Mouse (Mus musculus) hindbrain, postnatal 0 days (tissue): Measurements from ENCODE around the gene Hdac10. TPM values are rescaled to one million over a fixed set of nuclear protein-coding genes. Genes with fewer than 3 reads are reported as not detected.

Source experiments
- ATAC-seq: fragments of 200-750 bp; cut with Nextera tagmentation; 2 replicates; pipeline ENCODE4 v1.8.0; 2017; ENCODE audit warnings: mild to moderate bottlenecking, moderate TSS enrichment, moderate library complexity
- DNase-seq: peaks from one replicate; pipeline ENCODE4 v3.0.0-alpha.2; 2015; ENCODE audit warnings: low spot score
- H3K27ac ChIP-seq: fragments of 300-500 bp; sonication (generic); 2 replicates; pipeline ENCODE4 v1.5.1; 2014; ENCODE audit warnings: mild to moderate bottlenecking
- H3K27me3 ChIP-seq: fragments of 300-500 bp; sonication (generic); 2 replicates; pipeline ENCODE4 v1.6.1; 2014; ENCODE audit warnings: low read length, mixed read lengths; ENCODE audit not compliant: insufficient read depth
- H3K36me3 ChIP-seq: fragments of 300-500 bp; sonication (generic); 2 replicates; pipeline ENCODE4 v1.6.1; 2014; ENCODE audit warnings: low read length, mixed read lengths; ENCODE audit not compliant: insufficient read depth
- H3K4me1 ChIP-seq: fragments of 300-500 bp; sonication (generic); 2 replicates; pipeline ENCODE4 v1.6.1; 2014; ENCODE audit warnings: antibody characterized with exemption, low read length, mixed read lengths; ENCODE audit not compliant: insufficient read depth
- H3K4me2 ChIP-seq: fragments of 300-500 bp; sonication (generic); 2 replicates; pipeline ENCODE4 v1.6.1; 2014; ENCODE audit warnings: low read depth, mild to moderate bottlenecking, low read length, moderate library complexity, mixed read lengths
- H3K4me3 ChIP-seq: fragments of 300-500 bp; sonication (generic); 2 replicates; pipeline ENCODE4 v1.5.1; 2014; ENCODE audit warnings: low read length
- H3K9ac ChIP-seq: fragments of 300-500 bp; sonication (generic); replicated peaks from 2 replicates; pipeline ENCODE4 v1.6.1; 2014; ENCODE audit warnings: mild to moderate bottlenecking, low read length, moderate library complexity, mixed read lengths
- H3K9me3 ChIP-seq: fragments of 300-500 bp; sonication (generic); 2 replicates; pipeline ENCODE4 v1.6.1; 2016; ENCODE audit warnings: low read length, mixed read lengths
- CTCF ChIP-seq: IDR thresholded peaks from 2 replicates; pipeline ENCODE4 v1.5.1; 2016; ENCODE audit warnings: antibody characterized with exemption, control low read depth, low read depth
- WGBS: fragments of 180-500 bp; shearing (Covaris S2); extraction: QIAGEN DNeasy Blood & Tissue Kit; methylation state at CpG from one replicate; pipeline ENCODE4 v1.1.7; 2014; 5-methylcytosine and 5-hydroxymethylcytosine counted together
- polyA plus RNA-seq: library from polyadenylated mRNA; unstranded; fragments of >200 nt; fragmentation: Nextera tagmentation; extraction: Ambion mirVana; gene quantifications from 2 replicates; pipeline ENCODE4 v1.2.1, GENCODE M21; 2015
- total RNA-seq: library from RNA; depleted of rRNA; stranded (reverse); fragments of >200 nt; gene quantifications from 2 replicates; pipeline ENCODE4 v1.2.3, GENCODE M21; 2014

Gene Hdac10
- total and polyA plus RNA-seq, 2 experiments from 2014 or later, result 19.8 to 27.1 TPM

GRCm38 (mm10) chr15:89092181-89092580 is 36.3 kb downstream of the Hdac10 start:
- Histone ChIP-seq H3K9me3 (no peaks in the 10 kb centered on the region), H3K4me2 (no peak overlapping the region), H3K27ac (no peak overlapping the region), H3K36me3 (peaks cover 45% of the 10 kb centered on the region), H3K27me3 (no peaks in the 10 kb centered on the region), H3K4me3 (no peak overlapping the region), H3K9ac (no peak overlapping the region), H3K4me1 (peaks cover 8% of the 10 kb centered on the region; the same call in 1 of the 2 replicates)
- DNase-seq (no peak), ATAC-seq (no peak)
- TF ChIP-seq CTCF, result no peak
- 69% methylated on average over 5 of the region's 5 CpGs for WGBS

GRCm38 (mm10) chr15:89090662-89091061 is 37.8 kb downstream of the Hdac10 start:
- H3K9me3 ChIP-seq, result no peaks in the 10 kb centered on the region
- H3K27me3 ChIP-seq, result no peaks in the 10 kb centered on the region
- H3K9ac ChIP-seq, result no peak overlapping the region
- no peak overlapping the region for H3K27ac ChIP-seq
- no peak overlapping the region for H3K4me3 ChIP-seq
- TF ChIP-seq CTCF, result no peak
- DNase-seq (no peak), ATAC-seq (no peak)
- peaks cover 8% of the 10 kb centered on the region; the same call in 1 of the 2 replicates for H3K4me1 ChIP-seq
- H3K36me3 ChIP-seq, result peaks cover 36% of the 10 kb centered on the region
- no peak overlapping the region for H3K4me2 ChIP-seq
- 86% methylated on average over 4 of the region's 4 CpGs for WGBS

GRCm38 (mm10) chr15:89089248-89090051 is 39.0 kb downstream of the Hdac10 start:
- ATAC-seq, result peak; percentile 57
- Histone ChIP-seq H3K4me1 (peaks cover 8% of the 10 kb centered on the region; the same call in 1 of the 2 replicates), H3K27me3 (no peaks in the 10 kb centered on the region), H3K4me2 (peak overlapping the region; percentile 99), H3K36me3 (peaks cover 34% of the 10 kb centered on the region), H3K9me3 (no peaks in the 10 kb centered on the region), H3K9ac (peak overlapping the region; percentile 96), H3K27ac (peak overlapping the region; percentile 89), H3K4me3 (peak overlapping the region; percentile 95)
- TF ChIP-seq CTCF, result no peak
- WGBS, result 4% methylated on average over 63 of the region's 68 CpGs
- DNase-seq, result no peak

GRCm38 (mm10) chr15:89088607-89089247 is 39.8 kb downstream of the Hdac10 start, which contains the start of gene Selenoo:
Selenoo (plus strand) TSS chr15:89089084.
- H3K27me3 ChIP-seq, result no peaks in the 10 kb centered on the region
- H3K4me1 ChIP-seq, result peaks cover 8% of the 10 kb centered on the region; the same call in 1 of the 2 replicates
- TF ChIP-seq CTCF, result no peak
- H3K27ac ChIP-seq, result peak within 1 kb of the TSS; percentile 89
- peak within 1 kb of the TSS; percentile 99 for H3K4me2 ChIP-seq
- DNase-seq (peak; percentile 95), ATAC-seq (peak; percentile 94)
- peak within 1 kb of the TSS; percentile 96 for H3K9ac ChIP-seq
- WGBS, result 1% methylated on average over 38 of the region's 38 CpGs
- H3K9me3 ChIP-seq, result no peaks in the 10 kb centered on the region
- H3K4me3 ChIP-seq, result peak within 1 kb of the TSS; percentile 95
- H3K36me3 ChIP-seq, result peaks cover 34% of the 10 kb centered on the region

- Histone ChIP-seq H3K36me3 (peaks cover 48% of the 10 kb centered on the region), H3K27ac (no peak overlapping the region), H3K4me1 (peaks cover 3% of the 10 kb centered on the region; the same call in 1 of the 2 replicates), H3K9me3 (no peaks in the 10 kb centered on the region), H3K4me3 (no peak overlapping the region), H3K4me2 (no peak overlapping the region), H3K27me3 (no peaks in the 10 kb centered on the region), H3K9ac (no peak overlapping the region)
- no peak for TF ChIP-seq CTCF
- ATAC-seq, result no peak
- DNase-seq, result no peak
- 88% methylated on average over 2 of the region's 2 CpGs for WGBS
Measured at GRCm38 (mm10) chr15:89084826-89085225, 43.7 kb downstream of the Hdac10 start.

GRCm38 (mm10) chr15:89083906-89084305 is 44.6 kb downstream of the Hdac10 start:
- no peaks in the 10 kb centered on the region for H3K9me3 ChIP-seq
- H3K4me3 ChIP-seq, result no peak overlapping the region
- H3K9ac ChIP-seq, result no peak overlapping the region
- H3K36me3 ChIP-seq, result peaks cover 48% of the 10 kb centered on the region
- ATAC-seq, result no peak
- DNase-seq, result no peak
- no peaks in the 10 kb centered on the region for H3K27me3 ChIP-seq
- WGBS, result 90% methylated on average over 1 of the region's 1 CpGs
- no peak overlapping the region for H3K4me2 ChIP-seq
- H3K4me1 ChIP-seq, result peaks cover 3% of the 10 kb centered on the region; the same call in 1 of the 2 replicates
- no peak overlapping the region for H3K27ac ChIP-seq
- TF ChIP-seq CTCF, result no peak
